Mouse (Mus musculus): ENCODE results near the gene Usp5. TPM values are rescaled to one million over a fixed set of nuclear protein-coding genes. Genes with fewer than 3 reads are reported as not detected.

Gene Usp5
- total and polyA plus RNA-seq, 3 experiments = 51.0 to 72.3 (median 68.4) TPM

DNA sequence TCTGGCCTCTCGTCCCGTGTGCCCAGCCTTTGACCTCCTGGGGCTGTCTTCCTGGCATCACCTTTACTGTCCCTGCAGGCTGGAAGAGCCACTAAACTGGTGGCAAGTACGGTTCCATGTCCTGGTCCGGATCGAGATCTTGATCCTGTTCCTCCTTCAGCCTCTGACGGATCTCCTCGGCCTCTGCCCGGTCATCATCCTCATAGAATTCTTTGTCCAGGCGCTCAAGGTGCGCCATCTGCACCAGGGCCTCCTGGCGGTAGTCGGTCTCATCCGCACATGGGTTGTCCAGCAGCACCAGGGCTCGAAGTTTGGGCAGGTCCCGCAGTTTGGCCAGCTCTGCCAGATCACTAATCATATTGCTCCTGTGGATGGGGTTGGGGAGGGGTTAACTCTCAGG is 58.8 kb downstream of the Usp5 start:
- no peaks in the 10 kb centered on the region for H3K79me2 ChIP-seq (replicated peaks; ENCODE audit: control insufficient read depth, insufficient read depth, low read length)
- intact Hi-C loops (cut with DNase I) = no loop called here
- H3K4me3 ChIP-seq = no peak overlapping the region
- H3K4me1 ChIP-seq (ENCODE audit: control insufficient read depth, insufficient read depth, low read length) = no peaks in the 10 kb centered on the region
- DNase-seq = no peak
- no peaks in the 10 kb centered on the region for H3K36me3 ChIP-seq (ENCODE audit: control insufficient read depth, insufficient read depth, low read length)
- H3K27ac ChIP-seq = no peak overlapping the region
- TF ChIP-seq EP300 (IDR thresholded peaks at IDR 0.05; ENCODE audit: insufficient read depth, low read depth, low read length) = no peak
- H3K27me3 ChIP-seq (ENCODE audit: control insufficient read depth, insufficient read depth, low read length) = peaks cover 3% of the 10 kb centered on the region; the same call in 1 of the 2 replicates
- H3K9ac ChIP-seq (ENCODE audit: low read depth, low read length) = no peak overlapping the region
- 87% methylated on average over 15 of the region's 15 CpGs for WGBS

DNA sequence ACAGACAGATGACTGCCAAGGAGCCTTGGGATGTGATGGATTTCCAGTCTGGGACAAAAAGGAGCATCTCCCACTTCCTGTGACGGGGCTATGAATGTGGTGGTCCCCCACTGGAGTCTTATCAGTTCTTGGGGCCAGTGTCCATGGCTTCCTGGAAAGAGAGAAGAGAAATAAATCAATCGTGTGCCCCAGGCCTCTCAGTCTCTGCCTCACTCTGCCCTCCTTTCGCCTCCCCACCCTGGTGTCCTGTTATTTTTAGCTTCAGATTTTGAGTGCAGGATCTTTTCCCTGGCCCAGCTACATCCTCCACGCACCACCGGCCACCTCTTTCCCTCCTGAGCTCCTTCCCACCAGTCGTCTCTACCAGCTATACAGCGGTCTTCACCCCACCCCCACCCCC is 59.3 kb downstream of the Usp5 start:
- TF ChIP-seq CTCF (IDR thresholded peaks at IDR 0.05) (no peak), EP300 (IDR thresholded peaks at IDR 0.05; ENCODE audit: insufficient read depth, low read depth, low read length) (no peak), POLR2A (IDR thresholded peaks at IDR 0.05; ENCODE audit: insufficient read depth, low read depth, low read length) (no peak)
- no peak overlapping the region for H3K9ac ChIP-seq (ENCODE audit: low read depth, low read length)
- no peaks in the 10 kb centered on the region for H3K4me1 ChIP-seq (ENCODE audit: control insufficient read depth, insufficient read depth, low read length)
- H3K36me3 ChIP-seq (ENCODE audit: control insufficient read depth, insufficient read depth, low read length) = no peaks in the 10 kb centered on the region
- 46% methylated on average over 7 of the region's 7 CpGs for WGBS
- H3K27ac ChIP-seq = no peak overlapping the region
- H3K79me2 ChIP-seq (replicated peaks; ENCODE audit: control insufficient read depth, insufficient read depth, low read length) = no peaks in the 10 kb centered on the region
- H3K27me3 ChIP-seq (ENCODE audit: control insufficient read depth, insufficient read depth, low read length) = peaks cover 3% of the 10 kb centered on the region; the same call in 1 of the 2 replicates
- no peak for DNase-seq
- H3K4me3 ChIP-seq = no peak overlapping the region
- intact Hi-C loops (cut with DNase I) = no loop called here

DNA sequence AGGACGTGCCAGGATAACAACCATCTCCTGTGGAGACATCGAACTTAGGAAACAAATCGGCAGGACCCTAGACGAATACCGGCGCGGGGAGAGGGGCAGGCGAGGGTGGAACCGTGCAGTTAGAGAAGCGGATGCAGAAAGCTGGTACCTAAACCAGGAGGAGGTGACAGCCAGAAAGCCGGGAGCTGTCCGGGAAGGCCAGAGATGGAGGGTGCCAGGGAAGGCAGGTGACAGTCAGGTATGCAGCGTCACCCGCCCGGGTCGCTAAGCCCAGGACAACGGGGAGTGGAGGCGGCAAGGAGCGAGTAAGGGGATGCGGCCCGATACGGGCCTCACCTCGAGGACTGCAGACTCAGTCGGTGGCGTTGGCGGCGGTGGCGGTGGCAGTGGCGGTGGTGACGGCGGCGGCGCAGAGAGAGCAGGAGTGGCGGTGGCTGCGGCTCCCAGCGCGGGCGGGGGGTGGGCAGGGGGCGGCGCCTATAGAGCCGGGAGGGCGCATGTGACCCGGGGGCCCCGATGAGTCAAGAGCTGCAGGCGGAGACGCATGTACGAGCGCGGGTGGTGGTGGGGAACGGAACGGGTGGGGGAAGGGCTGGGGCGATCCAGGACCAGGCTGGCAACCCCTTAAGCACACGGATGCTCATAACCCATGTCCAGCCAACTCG is 60.1 kb downstream of the Usp5 start, which contains the start of gene Eno2:
Eno2 (minus strand) TSS at position 573 of the 665 bp plus-strand sequence.
- H3K27ac ChIP-seq = peak within 1 kb of the TSS; percentile 33; the same call in 1 of the 2 replicates
- WGBS = 1% methylated on average over 52 of the region's 54 CpGs

DNA sequence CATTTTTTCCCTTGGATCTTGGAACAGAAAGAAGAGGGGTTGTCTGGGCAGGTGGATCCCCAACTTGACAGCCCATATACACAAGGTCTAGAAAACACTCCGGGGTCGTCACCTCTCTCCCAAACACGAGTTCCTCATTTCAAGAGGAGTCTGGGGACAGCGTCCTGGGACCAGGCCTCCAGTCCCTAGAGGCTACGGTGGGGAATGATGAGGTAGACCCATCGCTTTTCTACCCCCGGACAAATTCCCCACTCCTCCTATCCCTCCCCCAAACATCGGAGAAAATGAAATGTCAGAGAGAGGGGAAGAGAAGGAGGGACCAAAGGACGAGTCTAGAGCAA is 60.6 kb downstream of the Usp5 start:
- intact Hi-C loops (cut with DNase I) = no loop called here
- H3K79me2 ChIP-seq (replicated peaks; ENCODE audit: control insufficient read depth, insufficient read depth, low read length) = no peaks in the 10 kb centered on the region
- peaks cover 3% of the 10 kb centered on the region; the same call in 1 of the 2 replicates for H3K27me3 ChIP-seq (ENCODE audit: control insufficient read depth, insufficient read depth, low read length)
- WGBS = 20% methylated on average over 9 of the region's 9 CpGs
- TF ChIP-seq CTCF (IDR thresholded peaks at IDR 0.05) (no peak), EP300 (IDR thresholded peaks at IDR 0.05; ENCODE audit: insufficient read depth, low read depth, low read length) (no peak), POLR2A (IDR thresholded peaks at IDR 0.05; ENCODE audit: insufficient read depth, low read depth, low read length) (no peak)
- H3K27ac ChIP-seq = no peak overlapping the region
- no peaks in the 10 kb centered on the region for H3K4me1 ChIP-seq (ENCODE audit: control insufficient read depth, insufficient read depth, low read length)
- no peak overlapping the region for H3K9ac ChIP-seq (ENCODE audit: low read depth, low read length)
- no peak for DNase-seq
- H3K36me3 ChIP-seq (ENCODE audit: control insufficient read depth, insufficient read depth, low read length) = no peaks in the 10 kb centered on the region
- H3K4me3 ChIP-seq = peak overlapping the region; percentile 51

More for the DNA sequence above, 60.1 kb downstream of the Usp5 start, which contains the start of gene Eno2:
- peak; percentile 47 to 51 for DNase-seq
- Histone ChIP-seq H3K4me1 (ENCODE audit: control insufficient read depth, insufficient read depth, low read length) (no peaks in the 10 kb centered on the region), H3K79me2 (replicated peaks; ENCODE audit: control insufficient read depth, insufficient read depth, low read length) (no peaks in the 10 kb centered on the region), H3K9ac (ENCODE audit: low read depth, low read length) (peak within 1 kb of the TSS; percentile 74), H3K27me3 (ENCODE audit: control insufficient read depth, insufficient read depth, low read length) (peaks cover 3% of the 10 kb centered on the region; the same call in 1 of the 2 replicates), H3K4me3 (peak within 1 kb of the TSS; percentile 51), H3K36me3 (ENCODE audit: control insufficient read depth, insufficient read depth, low read length) (no peaks in the 10 kb centered on the region)
- TF ChIP-seq EP300 (IDR thresholded peaks at IDR 0.05; ENCODE audit: insufficient read depth, low read depth, low read length) (no peak), CTCF (IDR thresholded peaks at IDR 0.05) (no peak), POLR2A (IDR thresholded peaks at IDR 0.05; ENCODE audit: insufficient read depth, low read depth, low read length) (no peak)
- intact Hi-C loops (cut with DNase I) = no loop called here

DNA sequence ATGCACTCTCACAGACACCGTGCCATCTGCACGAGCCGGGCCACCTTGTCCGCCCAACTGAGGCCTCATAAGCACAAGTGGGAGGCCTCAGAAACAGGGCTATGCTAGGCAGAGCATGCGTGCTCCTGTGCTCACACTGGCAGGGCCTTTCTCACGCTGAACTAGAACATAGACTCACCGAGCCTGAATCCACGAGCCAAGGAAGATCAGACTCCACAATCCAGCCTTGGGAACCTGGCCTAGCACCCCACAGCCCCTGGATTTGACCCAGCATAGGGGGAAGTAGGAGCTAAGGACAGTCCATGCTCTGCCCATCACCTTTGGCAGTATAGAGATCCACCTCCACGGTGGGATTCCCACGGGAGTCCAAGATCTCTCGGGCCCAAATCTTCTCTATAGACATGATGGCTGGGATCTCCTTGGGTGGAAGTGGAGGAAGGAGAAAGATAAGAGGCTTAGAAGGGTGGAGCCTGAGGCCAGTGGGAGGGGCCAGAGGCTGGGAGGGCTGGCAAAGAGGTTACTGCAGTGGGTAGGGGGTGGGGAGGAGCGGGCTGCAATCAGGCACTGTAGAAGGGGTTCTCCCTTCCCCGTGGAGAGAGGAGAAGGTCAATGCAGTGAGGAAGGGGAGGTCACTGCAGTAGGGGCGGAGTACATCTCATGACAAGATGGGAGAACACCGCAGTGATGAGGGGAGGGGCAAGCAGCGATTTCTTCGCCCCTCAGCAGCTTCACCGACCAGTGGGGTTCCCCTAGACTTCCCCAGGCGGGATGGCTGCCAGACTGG is 61.2 kb downstream of the Usp5 start:
- intact Hi-C loops (cut with DNase I) = no loop called here
- Histone ChIP-seq H3K4me3 (peak overlapping the region; percentile 51), H3K4me1 (ENCODE audit: control insufficient read depth, insufficient read depth, low read length) (no peaks in the 10 kb centered on the region), H3K36me3 (ENCODE audit: control insufficient read depth, insufficient read depth, low read length) (no peaks in the 10 kb centered on the region), H3K27ac (no peak overlapping the region), H3K27me3 (ENCODE audit: control insufficient read depth, insufficient read depth, low read length) (peaks cover 3% of the 10 kb centered on the region; the same call in 1 of the 2 replicates), H3K9ac (ENCODE audit: low read depth, low read length) (no peak overlapping the region), H3K79me2 (replicated peaks; ENCODE audit: control insufficient read depth, insufficient read depth, low read length) (no peaks in the 10 kb centered on the region)
- WGBS = 52% methylated on average over 19 of the region's 19 CpGs
- TF ChIP-seq POLR2A (IDR thresholded peaks at IDR 0.05; ENCODE audit: insufficient read depth, low read depth, low read length) (no peak), EP300 (IDR thresholded peaks at IDR 0.05; ENCODE audit: insufficient read depth, low read depth, low read length) (no peak), CTCF (IDR thresholded peaks at IDR 0.05) (no peak)
- peak in 1 of 2 experiments; percentile 23 for DNase-seq

DNA sequence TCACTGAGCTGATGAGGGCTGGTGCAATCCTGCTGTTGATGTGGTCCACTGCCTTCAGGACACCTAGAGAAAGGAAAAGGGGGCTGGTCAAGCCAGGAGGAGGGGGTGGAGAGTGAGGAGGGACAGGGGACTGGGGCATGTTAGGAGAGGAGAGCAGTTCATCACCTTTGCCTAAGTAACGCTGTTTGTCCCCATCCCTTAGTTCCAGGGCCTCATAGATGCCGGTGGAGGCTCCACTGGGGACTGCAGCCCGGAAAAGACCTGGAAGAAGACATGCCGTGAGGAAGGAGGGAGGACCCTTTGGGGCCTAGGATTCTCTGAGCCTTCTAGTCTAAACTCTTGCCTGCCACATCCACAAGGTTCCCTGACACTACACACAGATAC is 61.8 kb downstream of the Usp5 start:
- no peak for DNase-seq
- Histone ChIP-seq H3K27me3 (ENCODE audit: control insufficient read depth, insufficient read depth, low read length) (peaks cover 3% of the 10 kb centered on the region; the same call in 1 of the 2 replicates), H3K79me2 (replicated peaks; ENCODE audit: control insufficient read depth, insufficient read depth, low read length) (no peaks in the 10 kb centered on the region), H3K36me3 (ENCODE audit: control insufficient read depth, insufficient read depth, low read length) (no peaks in the 10 kb centered on the region), H3K4me1 (ENCODE audit: control insufficient read depth, insufficient read depth, low read length) (no peaks in the 10 kb centered on the region), H3K9ac (ENCODE audit: low read depth, low read length) (no peak overlapping the region), H3K4me3 (no peak overlapping the region), H3K27ac (no peak overlapping the region)
- TF ChIP-seq EP300 (IDR thresholded peaks at IDR 0.05; ENCODE audit: insufficient read depth, low read depth, low read length) = no peak
- TF ChIP-seq CTCF (IDR thresholded peaks at IDR 0.05) = no peak
- no peak for TF ChIP-seq POLR2A (IDR thresholded peaks at IDR 0.05; ENCODE audit: insufficient read depth, low read depth, low read length)
- WGBS = 64% methylated on average over 4 of the region's 4 CpGs
- intact Hi-C loops (cut with DNase I) = no loop called here
